Mouse (Mus musculus): ENCODE data around the gene Taco1.
"Not testable (repeated sequence)": the region's sequence is repeated elsewhere in the genome, so short reads cannot be mapped to it uniquely, and the experiment has no call there.

Taco1 gene

GRCm38 (mm10) chr11:106065073-106065922, 563 bp upstream of the Taco1 start:
- DNase-seq = no peak

GRCm38 (mm10) chr11:106066616-106067015, 755 bp downstream of the Taco1 start:
- DNase-seq = not testable (repeated sequence)

- no peak for DNase-seq
These were observed 7.9 kb downstream of the Taco1 start for GRCm38 (mm10) chr11:106073774-106074173.

GRCm38 (mm10) chr11:106076321-106076720, 10.5 kb downstream of the Taco1 start:
- peak; percentile 43 to 73 for DNase-seq

GRCm38 (mm10) chr11:106083708-106084701, 18.1 kb downstream of the Taco1 start, which contains the start of gene Map3k3:
Gene Map3k3 (plus strand): TSS chr11:106084613.
- DNase-seq = peak; percentile 100

- peak; percentile 66 to 73 for DNase-seq
These were observed 19.2 kb downstream of the Taco1 start for GRCm38 (mm10) chr11:106084911-106085561.

- DNase-seq = peak in 1 of 2 experiments; percentile 8
These were observed 32.4 kb downstream of the Taco1 start for GRCm38 (mm10) chr11:106098223-106098622.

GRCm38 (mm10) chr11:106102866-106103265, 37.0 kb downstream of the Taco1 start:
- DNase-seq = no peak

GRCm38 (mm10) chr11:106106047-106106587, 40.3 kb downstream of the Taco1 start:
- no peak for DNase-seq

GRCm38 (mm10) chr11:106111688-106112087, 45.8 kb downstream of the Taco1 start:
- no peak for DNase-seq

- DNase-seq = no peak
These were observed 56.4 kb downstream of the Taco1 start for GRCm38 (mm10) chr11:106122221-106122620.

GRCm38 (mm10) chr11:106122736-106123135, 56.9 kb downstream of the Taco1 start:
- peak; percentile 24 to 28 for DNase-seq
